Mouse (Mus musculus) thymus, adult 2 months (tissue): ENCODE results near the gene Mcu. TPM values are rescaled to one million over a fixed set of nuclear protein-coding genes. Genes with fewer than 3 reads are reported as not detected.

Source experiments
- DNase-seq: peaks from one replicate; pipeline ENCODE4 v3.0.0; 2021
- H3K27ac ChIP-seq: fragments of 200-500 bp; 2 replicates; pipeline ENCODE4 v1.5.1; 2012; ENCODE audit warnings: low read length, control low read depth; ENCODE audit not compliant: control insufficient read depth, insufficient read depth
- H3K27me3 ChIP-seq: fragments of 200-500 bp; 2 replicates; pipeline ENCODE4 v1.6.1; 2012; ENCODE audit warnings: mild to moderate bottlenecking, low read length, moderate library complexity, mixed read lengths; ENCODE audit not compliant: control insufficient read depth, insufficient read depth
- H3K36me3 ChIP-seq: fragments of 200-500 bp; 2 replicates; pipeline ENCODE4 v1.6.1; 2012; ENCODE audit warnings: mild to moderate bottlenecking, low read length, moderate library complexity; ENCODE audit not compliant: control insufficient read depth, insufficient read depth
- H3K4me1 ChIP-seq: fragments of 200-500 bp; replicated peaks from 2 replicates; pipeline ENCODE4 v1.6.1; 2012; ENCODE audit warnings: low read length; ENCODE audit not compliant: control insufficient read depth, insufficient read depth
- H3K4me3 ChIP-seq: fragments of 200-500 bp; 2 replicates; pipeline ENCODE4 v1.5.1; 2012; ENCODE audit warnings: mild to moderate bottlenecking, low read length, control low read depth, moderate library complexity; ENCODE audit not compliant: control insufficient read depth, insufficient read depth
- CTCF ChIP-seq: fragments of 200-500 bp; IDR thresholded peaks from 2 replicates; pipeline ENCODE4 v1.5.1; 2012; ENCODE audit warnings: mild to moderate bottlenecking, control low read depth, low read length, moderate library complexity, borderline replicate concordance; ENCODE audit not compliant: control insufficient read depth, poor library complexity, insufficient read depth; ENCODE audit errors: extremely low read depth
- POLR2A ChIP-seq: fragments of 200-500 bp; IDR thresholded peaks from 2 replicates; pipeline ENCODE4 v1.6.1; 2012; ENCODE audit warnings: mild to moderate bottlenecking, low read length, control low read depth, moderate library complexity; ENCODE audit not compliant: control insufficient read depth, poor library complexity, insufficient read depth; ENCODE audit errors: extremely low read depth
- WGBS: fragments of 180-500 bp; shearing (Covaris S2); methylation state at CpG from one replicate; pipeline ENCODE4 v1.1.7; 2018; 5-methylcytosine and 5-hydroxymethylcytosine counted together
- polyA plus RNA-seq: library from polyadenylated mRNA; depleted of rRNA; stranded (reverse); fragments of >200 nt; gene quantifications from 2 replicates; pipeline ENCODE4 v1.2.3, GENCODE M21; 2012

The Mcu gene
- polyA plus RNA-seq, 1 experiment, result 18.2 TPM

DNA sequence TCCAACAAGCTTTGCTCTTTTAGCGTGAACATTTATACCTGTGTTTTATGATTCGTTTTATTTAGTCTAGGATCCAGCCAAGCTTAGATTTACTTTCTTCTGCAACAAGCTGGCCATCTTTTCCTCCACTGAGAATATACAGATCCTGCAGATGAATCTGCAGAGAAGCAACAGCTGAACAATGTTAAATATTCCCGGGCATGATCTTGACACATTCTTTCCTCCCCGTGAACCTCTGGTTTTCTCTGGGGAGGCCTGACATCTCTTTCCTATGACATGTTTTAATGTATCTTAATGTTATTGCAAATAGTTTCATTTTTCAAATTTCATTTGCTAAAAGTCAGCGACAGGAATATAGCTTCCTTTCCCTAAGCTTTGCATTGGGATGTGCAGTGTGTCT lies 109.8 kb downstream of the Mcu start:
- Histone ChIP-seq H3K27me3 (no peaks in the 10 kb centered on the region), H3K4me3 (no peak overlapping the region), H3K36me3 (no peaks in the 10 kb centered on the region), H3K27ac (no peak overlapping the region), H3K4me1 (no peaks in the 10 kb centered on the region)
- no peak for TF ChIP-seq POLR2A
- no peak for TF ChIP-seq CTCF
- DNase-seq, result no peak
- WGBS, result 94% methylated on average over 5 of the region's 5 CpGs

DNA sequence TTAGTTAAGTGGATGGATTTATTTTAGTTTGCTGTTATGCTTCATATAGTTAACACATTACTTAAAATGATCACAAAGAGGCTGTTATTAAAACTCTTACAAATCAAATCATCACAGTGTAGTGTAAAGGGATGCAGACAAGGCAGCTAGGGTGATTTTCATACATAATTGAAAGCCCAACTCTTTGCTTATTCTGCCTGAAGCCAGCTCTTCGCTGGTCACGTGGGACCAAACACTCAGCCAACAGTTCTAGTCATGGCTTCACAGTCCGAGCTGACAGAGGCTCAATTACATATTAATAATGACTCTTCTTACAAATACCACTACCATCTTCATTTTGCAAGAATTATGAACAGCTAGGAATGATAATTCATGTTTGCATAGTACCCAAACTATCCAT lies 112.2 kb downstream of the Mcu start:
- no peaks in the 10 kb centered on the region for H3K36me3 ChIP-seq
- WGBS, result 93% methylated on average over 3 of the region's 3 CpGs
- DNase-seq, result no peak
- TF ChIP-seq POLR2A (no peak), CTCF (no peak)
- no peaks in the 10 kb centered on the region for H3K4me1 ChIP-seq
- no peak overlapping the region for H3K27ac ChIP-seq
- H3K4me3 ChIP-seq, result no peak overlapping the region
- no peaks in the 10 kb centered on the region for H3K27me3 ChIP-seq

DNA sequence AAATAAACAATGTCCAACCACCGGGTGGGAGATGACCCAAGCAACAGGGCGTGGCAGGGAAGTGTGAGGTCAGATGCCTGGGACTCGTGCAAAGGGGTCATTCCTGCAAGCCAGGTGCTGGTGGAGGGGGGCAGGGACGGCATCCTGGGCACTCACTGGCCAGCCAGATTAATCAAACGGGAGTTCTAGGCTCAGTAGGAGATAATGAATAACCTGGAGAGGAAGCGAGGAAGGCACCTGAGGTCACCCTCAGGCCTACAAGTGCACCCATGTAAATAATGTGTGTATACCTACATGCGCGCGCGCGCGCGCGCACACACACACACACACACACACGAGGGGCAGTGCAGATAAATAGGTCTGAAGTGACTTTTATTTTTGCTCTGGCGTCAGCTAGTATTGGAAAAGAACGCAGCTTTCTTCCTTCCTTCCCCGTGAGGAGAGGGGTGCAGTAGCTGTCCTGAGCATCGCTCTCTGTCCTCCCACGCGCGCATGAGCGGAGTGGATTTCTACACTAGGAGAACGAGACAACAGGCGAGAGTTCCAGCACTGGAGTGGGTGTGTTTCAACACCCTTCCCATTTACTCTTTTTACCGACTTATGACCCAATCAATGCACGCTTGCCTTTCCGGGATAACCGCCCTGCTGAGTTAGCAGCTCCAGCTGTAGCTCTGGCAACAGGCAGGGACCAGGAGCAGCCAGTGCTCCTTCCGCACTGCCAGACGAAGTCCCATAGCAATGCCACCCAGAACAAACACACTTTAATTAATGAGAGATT lies 112.9 kb downstream of the Mcu start:
- H3K4me3 ChIP-seq, result no peak overlapping the region
- H3K36me3 ChIP-seq, result no peaks in the 10 kb centered on the region
- H3K27ac ChIP-seq, result no peak overlapping the region
- WGBS, result 91% methylated on average over 31 of the region's 31 CpGs
- no peaks in the 10 kb centered on the region for H3K27me3 ChIP-seq
- TF ChIP-seq POLR2A, result no peak
- no peak for TF ChIP-seq CTCF
- no peaks in the 10 kb centered on the region for H3K4me1 ChIP-seq
- DNase-seq, result no peak

DNA sequence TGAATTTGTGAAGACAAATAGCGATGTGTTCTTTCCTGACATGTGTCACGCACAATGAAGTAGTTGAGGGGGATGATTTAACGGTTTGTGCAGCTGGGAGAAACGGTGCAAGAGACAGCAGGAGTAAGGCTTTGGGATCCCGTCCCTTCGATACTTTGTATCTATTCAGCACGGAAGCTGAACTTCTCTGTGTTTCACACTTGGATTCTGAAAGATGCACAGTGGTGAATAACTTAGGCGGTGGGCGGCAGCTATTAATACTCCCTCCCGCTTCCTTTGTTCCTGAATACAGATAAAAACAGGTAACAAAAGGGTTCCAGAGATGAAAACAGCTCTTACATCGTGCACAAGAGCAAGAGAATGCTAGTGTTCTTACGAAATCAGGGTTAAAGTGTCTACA lies 114.1 kb downstream of the Mcu start:
- DNase-seq, result no peak
- WGBS, result 95% methylated on average over 12 of the region's 12 CpGs
- Histone ChIP-seq H3K36me3 (no peaks in the 10 kb centered on the region), H3K27ac (no peak overlapping the region), H3K27me3 (no peaks in the 10 kb centered on the region), H3K4me3 (no peak overlapping the region), H3K4me1 (no peaks in the 10 kb centered on the region)
- TF ChIP-seq POLR2A, result no peak

DNA sequence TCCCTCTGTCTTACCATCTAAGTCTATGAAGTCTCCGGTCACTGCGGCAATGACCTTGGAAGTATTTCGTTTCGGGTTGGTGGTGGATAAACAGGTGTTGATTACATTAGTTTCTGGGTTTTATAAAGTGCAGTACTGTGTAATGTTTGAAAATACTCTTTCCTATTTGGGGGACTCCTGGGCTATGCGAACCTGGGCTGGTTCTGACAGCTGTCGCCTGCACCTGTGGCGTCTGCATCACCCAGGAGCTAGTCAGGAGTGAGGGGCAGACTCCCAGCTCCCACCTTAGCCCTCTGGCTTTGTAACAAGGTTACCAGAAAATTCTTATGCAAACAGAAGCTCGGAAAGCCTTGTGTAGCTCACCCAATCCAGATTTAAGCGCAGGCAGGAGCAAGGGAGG lies 114.7 kb downstream of the Mcu start:
- Histone ChIP-seq H3K36me3 (no peaks in the 10 kb centered on the region), H3K4me1 (no peaks in the 10 kb centered on the region), H3K4me3 (no peak overlapping the region), H3K27me3 (no peaks in the 10 kb centered on the region), H3K27ac (no peak overlapping the region)
- no peak for DNase-seq
- no peak for TF ChIP-seq POLR2A
- no peak for TF ChIP-seq CTCF
- WGBS, result 97% methylated on average over 9 of the region's 9 CpGs

DNA sequence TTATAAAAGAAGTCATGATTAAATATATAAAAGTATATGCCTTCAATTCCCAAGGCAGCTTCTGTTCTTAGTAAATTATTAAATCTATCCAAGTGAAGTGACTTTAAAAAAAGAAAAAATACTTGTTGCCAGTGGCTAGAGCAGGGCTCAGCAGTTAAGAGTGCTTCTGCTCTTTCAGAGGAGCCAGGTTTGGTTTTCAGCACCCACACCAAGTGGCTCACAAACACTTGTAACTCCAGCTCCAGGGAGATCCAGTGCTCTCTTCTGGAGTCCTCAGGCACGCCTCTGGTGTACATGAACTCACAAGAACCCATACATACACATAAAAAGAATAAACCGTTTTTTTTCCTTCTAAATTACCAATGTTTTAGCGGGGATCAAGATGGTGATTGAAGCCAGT lies 116.3 kb downstream of the Mcu start:
- Histone ChIP-seq H3K4me3 (no peak overlapping the region), H3K27me3 (no peaks in the 10 kb centered on the region), H3K36me3 (no peaks in the 10 kb centered on the region), H3K27ac (no peak overlapping the region), H3K4me1 (no peaks in the 10 kb centered on the region)
- TF ChIP-seq POLR2A, result no peak
- TF ChIP-seq CTCF, result no peak
- DNase-seq, result no peak
- WGBS, result 92% methylated on average over 3 of the region's 3 CpGs

DNA sequence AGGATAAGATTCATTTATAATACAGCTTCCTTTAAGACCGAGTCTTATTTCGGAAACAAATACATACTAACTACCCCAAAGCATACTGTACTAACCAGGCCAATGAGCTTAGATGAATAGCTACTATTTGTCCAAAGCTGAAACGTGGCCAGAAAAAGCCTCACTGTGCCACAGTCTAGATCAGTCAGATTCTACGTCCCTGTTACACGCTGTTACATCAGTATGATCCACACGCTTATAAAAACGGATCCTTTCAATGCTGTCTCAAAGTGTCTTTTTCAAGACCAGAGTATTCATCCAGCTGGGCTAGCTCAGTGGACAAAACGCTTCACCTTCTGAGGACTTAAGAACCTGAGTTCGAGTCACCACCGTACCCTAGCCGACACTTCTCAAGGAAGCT lies 119.5 kb downstream of the Mcu start:
- 96% methylated on average over 11 of the region's 11 CpGs for WGBS

More for the DNA sequence above, 119.5 kb downstream of the Mcu start:
- no peak for DNase-seq
- H3K4me3 ChIP-seq, result no peak overlapping the region
- no peaks in the 10 kb centered on the region for H3K4me1 ChIP-seq
- no peak for TF ChIP-seq POLR2A
- no peak for TF ChIP-seq CTCF
- no peak overlapping the region for H3K27ac ChIP-seq
- no peaks in the 10 kb centered on the region for H3K27me3 ChIP-seq
- no peaks in the 10 kb centered on the region for H3K36me3 ChIP-seq
